Mouse (Mus musculus) bone marrow, adult 2 months (tissue): ENCODE measurements around the gene Wif1.

Source experiments
- CTCF ChIP-seq: fragments of 200-500 bp; IDR thresholded peaks from 2 replicates; pipeline ENCODE4 v1.5.1; 2011; ENCODE audit warnings: low read length, control low read depth; ENCODE audit not compliant: control insufficient read depth, insufficient read depth
- POLR2A ChIP-seq: fragments of 200-500 bp; IDR thresholded peaks from 2 replicates; pipeline ENCODE4 v1.6.1; 2011; ENCODE audit warnings: low read depth, mild to moderate bottlenecking, control low read depth, low read length, borderline replicate concordance; ENCODE audit not compliant: control insufficient read depth

DNA sequence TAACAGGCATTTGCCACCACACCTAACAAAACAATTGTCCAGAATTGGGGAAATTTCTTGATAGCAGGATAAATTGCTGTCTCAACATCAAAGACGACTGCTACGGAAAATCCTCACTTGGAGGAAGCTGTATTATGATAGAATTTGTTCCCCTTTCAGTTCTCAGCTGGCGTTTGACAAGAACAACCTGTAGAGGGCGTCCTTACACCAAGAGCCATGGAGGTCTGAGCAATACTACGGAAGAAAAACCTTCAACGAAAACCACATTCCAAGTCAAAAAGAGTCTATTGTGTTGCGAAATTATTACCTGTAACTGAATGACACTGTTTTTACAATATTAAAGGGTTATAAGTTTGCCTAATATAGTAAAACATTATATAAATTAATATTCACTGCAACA lies 2.0 kb upstream of the Wif1 start:
- TF ChIP-seq POLR2A (no peak), CTCF (no peak)
